In genomic region chr17:29502669-29503665, GRCm38 (mm10) we compare ENCODE assay signal across 12 mouse cellular contexts. TPM values are rescaled to one million over a fixed set of nuclear protein-coding genes. Genes with fewer than 3 reads are reported as not detected.
DNase-seq lines count a peak whose midpoint lies in the region; ATAC-seq and TF ChIP-seq lines count a peak whose summit lies in the region.
"Had no signal": no experiment of that assay in that cellular context is flagged by ENCODE, and none has a peak within 500 bp of the region (broad histone marks: within the 10 kb centered on the region; RNA-seq: fewer than 3 reads in every experiment).

No protein-coding gene starts in this region.

- TF ChIP-seq CTCF in layer of hippocampus, adult 2 months (conservative IDR thresholded peaks at IDR 0.05), result no peak
- TF ChIP-seq CTCF in liver, postnatal 0 days (IDR thresholded peaks at IDR 0.05; ENCODE audit: low read depth), result no peak

- H3K4me3 ChIP-seq in layer of hippocampus, adult 2 months, result peak overlapping the region; percentile 9; the same call in 1 of the 2 replicates
- H3K4me3 ChIP-seq in brown adipose tissue, adult 24 weeks (ENCODE audit: insufficient read depth, low read depth, low read length), result peak overlapping the region; percentile 54
- H3K4me3 ChIP-seq in hindbrain, embryonic 15.5 days, result no peak overlapping the region
- peak overlapping the region; percentile 9; the same call in 1 of the 2 replicates for H3K4me3 ChIP-seq in liver, postnatal 0 days (ENCODE audit: low read depth, low read length)
- H3K4me3 ChIP-seq: myocyte had no signal

- no peaks in the 10 kb centered on the region for H3K9me3 ChIP-seq in hindbrain, embryonic 15.5 days
- no peaks in the 10 kb centered on the region for H3K9me3 ChIP-seq in liver, postnatal 0 days (ENCODE audit: low read length)

- H3K4me1 ChIP-seq in brown adipose tissue, adult 24 weeks (ENCODE audit: control insufficient read depth, insufficient read depth, insufficient read length, low read length), result peaks cover 6% of the 10 kb centered on the region
- H3K4me1 ChIP-seq in hindbrain, embryonic 15.5 days (replicated peaks), result peaks cover 5% of the 10 kb centered on the region
- H3K4me1 ChIP-seq in liver, postnatal 0 days (ENCODE audit: insufficient read depth), result peaks cover 48% of the 10 kb centered on the region

- H3K4me2 ChIP-seq in hindbrain, embryonic 15.5 days, result peak overlapping the region; percentile 35
- peak overlapping the region; percentile 62 for H3K4me2 ChIP-seq in liver, postnatal 0 days (ENCODE audit: low read depth, low read length)

- H3K9ac ChIP-seq in hindbrain, embryonic 15.5 days, result no peak overlapping the region
- peak overlapping the region; percentile 50 for H3K9ac ChIP-seq in liver, postnatal 0 days (replicated peaks)

- no peaks in the 10 kb centered on the region for H3K27me3 ChIP-seq in hindbrain, embryonic 15.5 days
- H3K27me3 ChIP-seq in liver, postnatal 0 days (ENCODE audit: insufficient read depth, low read length), result no peaks in the 10 kb centered on the region

- no peak for ATAC-seq in hindbrain, embryonic 15.5 days (ENCODE audit: low FRiP score, low read depth)
- no peak for ATAC-seq in liver, postnatal 0 days

- DNase-seq in layer of hippocampus, adult 2 months (ENCODE audit: low spot score in 2 of 2), result no peak
- DNase-seq in layer of hippocampus, adult 9-11 months, result no peak
- no peak for DNase-seq in liver, postnatal 0 days
- no peak for DNase-seq in gastrocnemius, postnatal 4 days (ENCODE audit: low spot score in 2 of 2)
- DNase-seq in thymus, postnatal 14 days, result no peak
- DNase-seq in urinary bladder, postnatal 36 days (ENCODE audit: low spot score in 2 of 2), result no peak
- DNase-seq: adrenal gland, postnatal 10 days; gastrocnemius, postnatal 10 days; thymus, adult 18-20 months had no signal

- no peaks in the 10 kb centered on the region for H3K36me3 ChIP-seq in hindbrain, embryonic 15.5 days
- no peaks in the 10 kb centered on the region for H3K36me3 ChIP-seq in liver, postnatal 0 days (replicated peaks; ENCODE audit: insufficient read depth, low read length)

- H3K27ac ChIP-seq in layer of hippocampus, adult 2 months, result no peak overlapping the region
- H3K27ac ChIP-seq in brown adipose tissue, adult 24 weeks (replicated peaks; ENCODE audit: low read depth, low read length), result peak overlapping the region; percentile 23; the same call in 1 of the 2 replicates
- no peak overlapping the region for H3K27ac ChIP-seq in hindbrain, embryonic 15.5 days (replicated peaks)
- peak overlapping the region; percentile 84 for H3K27ac ChIP-seq in liver, postnatal 0 days (ENCODE audit: low read depth)

- TF ChIP-seq EP300 in liver, postnatal 0 days (IDR thresholded peaks at IDR 0.05; ENCODE audit: low read depth), result no peak

- 17% methylated on average over 32 of the region's 32 CpGs for WGBS in hindbrain, embryonic 15.5 days
- 16% methylated on average over 32 of the region's 32 CpGs for WGBS in liver, postnatal 0 days (ENCODE audit: insufficient replicate concordance)

RNA-seq across cellular contexts. Expression of gene Pim1, which starts 12.4 kb away (rescaled TPM):
- 1 to 10 TPM; 4.2 to 5.6 TPM for total RNA-seq in layer of hippocampus, adult 2 months (2021)
- polyA plus RNA-seq in brown adipose tissue, adult 24 weeks (2012; ENCODE audit: insufficient read depth, insufficient read length, missing spikeins), result 77.0 and 152 TPM in 2 replicates
- polyA plus RNA-seq in hindbrain, embryonic 15.5 days (2015; fragmentation: Nextera tagmentation; extraction: Ambion mirVana), result 8.4 and 8.9 TPM in 2 replicates
- 35.6 and 57.1 TPM in 2 replicates for polyA plus RNA-seq in liver, postnatal 0 days (2015; fragmentation: Nextera tagmentation; extraction: Ambion mirVana)
- 10 to 100 TPM; 21.4 to 21.8 TPM for total RNA-seq in gastrocnemius, postnatal 4 days (2021)

RNA-seq across cellular contexts. Expression of gene Gm17657, which starts 46.5 kb away (rescaled TPM):
- not detected for total RNA-seq in layer of hippocampus, adult 2 months (2021)
- not detected in 2 replicates for polyA plus RNA-seq in brown adipose tissue, adult 24 weeks (2012; ENCODE audit: insufficient read depth, insufficient read length, missing spikeins)
- 0.17 TPM in 1 of 2 replicates, not detected in the other for polyA plus RNA-seq in hindbrain, embryonic 15.5 days (2015; fragmentation: Nextera tagmentation; extraction: Ambion mirVana)
- polyA plus RNA-seq in liver, postnatal 0 days (2015; fragmentation: Nextera tagmentation; extraction: Ambion mirVana), result not detected in 2 replicates
- total RNA-seq in gastrocnemius, postnatal 4 days (2021), result not detected
- total RNA-seq: adrenal gland, postnatal 10 days; gastrocnemius, postnatal 10 days had no signal
- polyA plus RNA-seq: myocyte had no signal

RNA-seq across cellular contexts. Expression of gene Tbc1d22b, which starts 46.6 kb away (rescaled TPM):
- 10 to 100 TPM; 39.8 to 41.7 TPM for total RNA-seq in layer of hippocampus, adult 2 months (2021)
- polyA plus RNA-seq in brown adipose tissue, adult 24 weeks (2012; ENCODE audit: insufficient read depth, insufficient read length, missing spikeins), result 7.2 and 8.4 TPM in 2 replicates
- 26.3 and 32.6 TPM in 2 replicates for polyA plus RNA-seq in hindbrain, embryonic 15.5 days (2015; fragmentation: Nextera tagmentation; extraction: Ambion mirVana)
- polyA plus RNA-seq in liver, postnatal 0 days (2015; fragmentation: Nextera tagmentation; extraction: Ambion mirVana), result 1.9 and 2.1 TPM in 2 replicates
- total RNA-seq in gastrocnemius, postnatal 4 days (2021), result 10 to 100 TPM; 10.2 to 11.3 TPM

RNA-seq across cellular contexts. Expression of gene Tmem217, which starts 49.2 kb away (rescaled TPM):
- total RNA-seq in layer of hippocampus, adult 2 months (2021), result not detected
- polyA plus RNA-seq in brown adipose tissue, adult 24 weeks (2012; ENCODE audit: insufficient read depth, insufficient read length, missing spikeins), result not detected in 2 replicates
- polyA plus RNA-seq in hindbrain, embryonic 15.5 days (2015; fragmentation: Nextera tagmentation; extraction: Ambion mirVana), result 1.2 and 1.3 TPM in 2 replicates
- polyA plus RNA-seq in liver, postnatal 0 days (2015; fragmentation: Nextera tagmentation; extraction: Ambion mirVana), result not detected in 2 replicates
- not detected for total RNA-seq in gastrocnemius, postnatal 4 days (2021)
- total RNA-seq: adrenal gland, postnatal 10 days; gastrocnemius, postnatal 10 days had no signal
- polyA plus RNA-seq: myocyte had no signal

Comparison
In these comparisons a context has a peak if more than half of its experiments do, and no peak if none do; other contexts are left out.
1. H3K27ac ChIP-seq: peak in brown adipose tissue, adult 24 weeks (single experiment) and liver, postnatal 0 days (single experiment); none in layer of hippocampus, adult 2 months (single experiment) and hindbrain, embryonic 15.5 days (single experiment).